Mouse (Mus musculus): Measurements from ENCODE around the gene Gjc1.

Gene Gjc1

DNA sequence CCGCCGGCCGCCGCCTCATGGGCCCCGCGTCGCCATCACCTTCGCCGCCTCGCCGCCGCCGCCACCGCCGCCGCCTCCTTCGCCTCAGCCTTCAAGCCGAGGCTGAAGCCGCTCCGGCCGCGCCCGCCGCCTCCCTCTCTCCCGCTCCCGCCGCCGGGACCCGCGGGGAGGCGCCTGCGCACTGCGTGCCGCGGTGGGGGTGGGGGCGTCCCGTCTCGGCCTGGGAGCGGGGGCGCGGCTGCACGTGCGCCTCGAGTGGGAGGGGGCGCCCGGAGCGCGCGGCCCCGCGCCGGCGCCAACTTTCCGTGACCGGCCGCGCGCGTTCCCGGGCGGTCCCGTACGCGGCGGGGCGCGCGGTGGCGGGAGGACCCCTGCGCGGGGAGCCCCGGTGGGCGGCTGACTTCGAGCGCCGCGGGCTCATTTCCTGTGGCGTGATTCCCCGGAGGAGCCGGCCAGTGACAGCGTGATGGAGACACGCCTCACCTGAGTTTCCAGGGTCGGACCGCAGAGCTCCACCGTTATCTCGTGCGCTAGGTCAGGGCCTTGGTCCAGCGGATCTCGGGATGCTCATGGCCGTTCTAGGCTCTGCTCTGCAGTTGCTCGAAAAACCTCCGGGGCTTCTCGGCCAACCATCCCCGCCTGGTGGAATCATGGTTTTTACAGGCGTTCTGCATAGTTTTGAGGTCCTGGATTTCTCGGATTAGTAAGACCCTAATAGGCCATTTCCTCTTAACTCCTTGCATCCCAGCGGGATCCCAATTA lies at the start of gene Gjc1:
Gene Gjc1 (minus strand): TSS at position 680 of the 762 bp plus-strand sequence.
- DNase-seq (ENCODE audit: low spot score), result peak; percentile 65

DNA sequence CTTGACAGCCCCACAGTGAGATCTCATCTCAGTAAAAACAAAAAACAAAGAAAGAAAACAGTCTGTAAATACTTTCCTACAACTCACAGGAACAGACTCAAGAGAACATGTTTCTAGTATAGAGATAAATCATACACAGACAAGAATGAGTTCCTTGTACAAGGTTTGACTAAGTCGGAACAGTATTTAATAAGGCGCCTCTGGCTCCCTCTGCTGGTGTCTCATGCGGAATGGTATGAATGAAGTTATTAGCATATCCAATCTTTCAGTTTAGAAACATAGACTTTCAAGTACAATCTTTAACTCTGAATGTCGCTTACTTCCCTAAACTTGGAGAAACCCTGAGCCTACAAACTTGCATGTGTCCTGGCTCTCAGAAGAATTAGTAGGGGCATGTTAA lies 44.8 kb upstream of the Gjc1 start:
- peak; percentile 13 for DNase-seq (ENCODE audit: low spot score)

DNA sequence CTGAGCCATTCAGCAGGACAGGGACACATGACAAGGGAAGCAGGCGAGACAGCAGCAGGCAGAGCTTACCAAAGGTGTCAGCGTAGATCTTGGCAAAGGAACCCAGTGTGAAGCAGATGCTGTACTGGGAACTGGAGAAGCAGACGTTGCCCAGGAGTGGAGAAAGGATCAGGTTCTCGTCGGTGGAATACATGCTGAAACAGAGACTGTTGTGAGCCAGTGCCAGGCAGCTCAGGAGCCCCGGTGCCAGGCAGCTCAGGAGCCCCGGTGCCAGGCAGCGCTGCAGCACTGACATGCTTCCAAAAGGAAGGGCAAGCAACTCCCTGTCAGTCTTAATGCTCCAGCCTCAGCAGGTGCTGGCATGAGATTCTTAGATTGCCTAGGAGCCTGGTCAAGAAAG lies 40.4 kb upstream of the Gjc1 start:
- no peak for DNase-seq (ENCODE audit: low spot score)

DNA sequence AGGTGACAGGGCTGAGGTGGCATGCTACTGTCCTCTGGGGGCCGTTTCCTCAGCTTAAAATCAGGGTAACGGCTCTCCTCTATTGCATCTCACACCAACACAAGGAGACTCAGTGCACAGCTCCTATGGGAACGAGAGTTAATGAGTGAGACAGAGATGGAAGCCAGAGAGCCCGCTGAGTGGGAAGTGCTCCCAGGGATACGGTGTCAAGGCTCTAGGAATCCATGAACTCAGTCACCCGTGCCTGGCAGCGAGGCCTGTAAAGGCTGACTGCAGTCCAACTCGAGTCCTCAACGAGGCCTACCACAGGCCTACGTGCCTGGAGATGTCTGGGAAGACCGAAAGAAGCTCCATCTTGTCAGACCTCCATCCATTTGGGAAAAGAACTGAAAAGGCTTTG lies 39.5 kb upstream of the Gjc1 start:
- no peak for DNase-seq (ENCODE audit: low spot score)

DNA sequence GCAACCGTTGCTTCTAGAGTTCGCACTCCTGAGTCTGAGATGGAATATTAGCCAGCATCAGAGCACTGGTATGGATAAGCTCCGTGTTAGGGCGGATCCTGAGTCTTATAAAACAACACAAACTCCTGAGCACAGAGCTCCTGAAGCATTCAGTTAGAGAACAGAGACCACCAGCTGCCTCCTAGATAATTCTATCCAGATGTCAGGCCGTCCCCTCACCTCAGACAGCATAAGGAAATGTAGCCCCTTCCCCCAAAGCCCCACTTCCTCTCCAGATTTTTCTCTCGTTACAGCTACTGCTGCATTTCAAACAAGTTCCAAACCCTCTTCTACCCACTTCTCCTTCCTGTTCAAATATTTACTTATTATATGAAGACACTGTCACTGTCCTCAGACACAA lies 36.4 kb upstream of the Gjc1 start:
- no peak for DNase-seq (ENCODE audit: low spot score)

DNA sequence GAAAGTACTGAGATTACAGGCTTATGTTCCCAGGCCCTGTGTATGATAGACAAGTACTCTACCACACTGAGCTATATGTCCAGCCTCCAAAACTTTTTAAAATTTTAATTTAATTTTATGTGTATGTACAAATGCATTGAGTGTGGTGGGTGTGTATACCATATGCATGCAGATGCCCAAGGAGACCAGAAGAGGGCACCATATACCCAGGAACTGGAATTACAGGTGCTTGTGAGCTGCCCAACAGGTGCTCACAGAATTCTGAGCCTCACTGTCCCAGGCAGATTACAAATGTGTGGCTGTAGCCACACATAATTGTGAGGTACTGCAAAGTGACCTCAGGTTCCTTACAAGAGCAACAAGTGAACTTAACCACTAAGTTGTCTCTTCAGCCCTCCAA lies 34.3 kb upstream of the Gjc1 start:
- no peak for DNase-seq (ENCODE audit: low spot score)

DNA sequence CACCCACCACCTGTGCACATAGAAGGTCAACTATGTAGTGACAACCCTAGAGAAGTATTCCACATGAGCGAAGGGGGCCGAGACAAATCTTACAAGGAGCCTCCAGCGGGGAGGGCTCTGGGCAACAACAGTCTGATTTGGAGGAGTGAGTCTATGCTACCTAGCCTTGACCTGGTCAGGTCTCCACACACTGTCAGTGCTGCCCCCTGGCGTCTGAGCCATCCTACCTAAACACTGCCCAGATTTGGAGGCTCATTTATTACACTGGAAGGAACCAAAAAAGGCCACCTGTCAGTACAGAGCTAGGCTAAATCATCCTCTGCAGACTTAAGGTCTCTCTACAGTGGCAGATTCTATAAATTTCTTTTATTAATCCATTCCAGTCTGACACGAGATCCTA lies 32.4 kb upstream of the Gjc1 start:
- DNase-seq (ENCODE audit: low spot score), result peak; percentile 12

DNA sequence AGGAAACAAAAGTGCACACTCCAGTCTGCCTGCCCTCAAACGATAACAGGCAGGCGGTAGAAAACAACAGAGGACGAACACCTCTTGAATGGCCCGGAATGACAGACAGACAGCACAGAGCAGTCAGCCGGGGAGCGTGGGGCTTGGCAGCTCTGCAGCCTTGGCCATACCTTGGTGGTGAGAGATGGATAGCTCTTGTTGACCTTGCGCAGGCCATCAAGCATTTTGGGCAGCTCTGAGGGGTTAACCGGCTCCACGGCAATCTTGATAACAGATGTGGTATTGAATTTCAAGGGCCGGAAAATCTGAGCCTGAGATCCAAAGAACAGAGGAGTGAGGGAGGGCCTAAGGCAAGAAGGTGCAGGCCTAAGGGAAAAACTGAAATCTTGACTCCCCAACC lies 26.4 kb upstream of the Gjc1 start:
- no peak for DNase-seq (ENCODE audit: low spot score)

DNA sequence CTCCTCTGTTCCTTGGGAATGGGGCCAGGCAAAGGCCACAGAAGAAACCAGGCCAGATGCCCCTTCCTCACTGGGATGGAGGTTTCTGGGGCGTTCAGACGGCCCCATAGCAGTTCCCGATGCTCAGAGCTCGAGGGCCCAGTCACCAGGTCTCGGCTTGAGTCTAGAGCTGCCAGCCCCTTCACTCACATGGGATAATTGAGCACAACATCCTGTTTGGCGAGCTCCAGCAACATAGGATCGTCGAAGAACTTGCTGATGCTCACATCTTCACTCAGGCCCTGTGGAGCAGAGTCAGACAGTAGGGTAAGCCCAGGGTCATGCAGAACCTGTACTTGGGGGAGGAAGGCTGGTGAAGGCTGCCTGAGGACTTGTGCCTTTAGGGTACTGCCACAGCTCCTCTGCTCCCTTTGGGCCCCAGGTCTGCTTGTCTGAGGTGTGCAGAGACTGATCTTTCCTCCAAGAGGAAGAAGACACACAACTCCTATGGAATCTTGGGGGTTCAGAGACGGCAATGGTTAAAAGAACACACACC lies 19.2 kb upstream of the Gjc1 start:
- no peak for DNase-seq (ENCODE audit: low spot score)

DNA sequence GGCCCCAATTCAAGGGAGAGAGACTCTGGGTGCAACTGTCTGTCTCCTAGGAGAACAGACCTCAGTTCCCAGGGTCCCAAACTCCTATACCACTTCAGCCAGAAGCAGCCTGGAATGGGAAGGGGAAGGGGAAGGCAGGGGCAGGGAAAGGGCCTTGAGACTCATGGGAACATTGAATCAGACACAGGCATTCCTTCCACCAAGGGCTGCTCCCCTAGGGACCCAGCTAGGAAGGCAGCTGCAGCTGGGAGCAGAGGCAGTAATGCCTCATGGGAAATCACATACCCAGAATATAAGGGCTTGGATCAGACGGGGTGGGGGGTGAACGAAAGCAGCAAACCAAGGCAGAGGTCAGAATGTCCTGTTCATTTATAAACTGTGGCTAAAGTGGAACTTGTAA lies 18.6 kb upstream of the Gjc1 start:
- no peak for DNase-seq (ENCODE audit: low spot score)

DNA sequence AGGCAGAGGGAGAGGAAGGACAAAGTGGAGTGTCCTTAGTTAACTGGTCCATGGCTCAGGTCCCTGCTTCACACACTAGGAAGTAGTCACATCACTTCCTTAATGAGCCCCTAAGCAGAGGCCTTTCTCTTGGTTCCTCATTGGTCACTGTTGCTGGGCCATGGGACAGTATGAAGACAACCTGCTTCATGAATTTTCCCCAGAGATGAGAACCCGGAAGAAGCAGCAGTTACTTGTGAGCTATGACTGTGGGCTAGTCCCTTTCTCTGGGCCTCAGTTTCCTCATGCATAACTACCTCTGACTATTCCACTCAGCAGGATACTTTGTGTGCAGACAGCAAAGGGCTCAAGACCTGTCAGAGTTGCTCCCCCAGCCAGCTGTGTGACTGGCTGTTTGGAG lies 17.9 kb upstream of the Gjc1 start:
- DNase-seq (ENCODE audit: low spot score), result no peak

DNA sequence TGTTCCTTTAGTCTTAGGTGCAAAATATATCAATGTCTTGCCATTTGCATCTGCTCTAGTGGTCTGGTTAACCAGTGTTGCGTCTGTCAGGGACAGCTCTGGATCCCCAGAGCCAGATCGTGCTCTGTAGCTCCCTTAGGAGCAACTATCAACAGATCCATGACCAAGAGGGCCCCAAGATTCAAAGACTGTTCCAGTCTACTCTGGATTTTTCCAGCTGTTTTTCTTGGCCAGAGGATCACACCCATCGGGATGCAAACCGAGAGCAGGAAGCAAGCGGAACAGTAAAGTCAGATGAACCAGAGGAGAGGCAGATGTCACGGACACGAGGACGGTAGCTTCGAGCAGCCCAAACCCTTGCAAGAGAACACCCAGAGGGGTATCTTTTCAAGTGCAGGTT lies 16.6 kb upstream of the Gjc1 start:
- DNase-seq (ENCODE audit: low spot score), result no peak

DNA sequence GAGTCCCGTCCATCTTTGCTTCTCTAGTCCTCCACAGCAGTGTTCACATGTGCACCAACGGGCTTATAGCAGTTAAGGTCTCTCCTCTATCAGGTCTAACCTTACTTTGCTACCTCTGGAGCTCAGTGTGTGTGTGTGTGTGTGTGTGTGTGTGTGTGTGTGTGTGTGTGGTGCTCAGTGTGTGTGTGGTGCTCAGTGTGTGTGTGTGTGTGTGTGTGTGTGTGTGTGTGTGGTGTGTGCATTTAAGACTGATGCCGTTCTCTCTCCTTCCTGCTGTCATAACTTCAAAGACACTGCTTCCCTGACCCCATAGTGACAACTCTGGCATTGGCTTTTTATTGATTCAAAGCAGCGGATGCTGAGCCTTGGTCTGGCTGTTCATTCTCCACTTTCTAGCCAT lies 16.0 kb upstream of the Gjc1 start, which contains the start of gene Higd1b:
Gene Higd1b (plus strand): TSS at position 301 of the 400 bp plus-strand sequence.
- no peak for DNase-seq (ENCODE audit: low spot score)

DNA sequence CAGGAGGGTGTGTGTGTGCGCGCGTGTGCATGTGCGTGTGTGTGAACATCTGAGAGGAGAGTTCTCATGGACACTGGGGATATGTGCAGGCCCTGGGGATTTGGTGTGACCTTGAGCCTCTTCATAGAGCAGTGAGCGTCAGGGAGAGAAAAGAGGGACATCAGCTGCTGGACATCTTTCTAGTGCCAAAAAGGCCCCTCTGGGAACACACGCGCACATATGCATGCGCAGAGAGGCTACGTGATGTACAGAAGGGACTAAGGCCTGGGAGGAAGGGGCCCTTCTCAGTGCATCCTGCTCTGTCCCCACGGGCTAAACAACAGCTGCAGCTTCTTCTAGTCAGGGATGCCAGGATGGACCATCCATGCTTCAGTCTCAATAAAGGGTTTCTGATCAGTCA lies 14.7 kb upstream of the Gjc1 start:
- DNase-seq (ENCODE audit: low spot score), result no peak

DNA sequence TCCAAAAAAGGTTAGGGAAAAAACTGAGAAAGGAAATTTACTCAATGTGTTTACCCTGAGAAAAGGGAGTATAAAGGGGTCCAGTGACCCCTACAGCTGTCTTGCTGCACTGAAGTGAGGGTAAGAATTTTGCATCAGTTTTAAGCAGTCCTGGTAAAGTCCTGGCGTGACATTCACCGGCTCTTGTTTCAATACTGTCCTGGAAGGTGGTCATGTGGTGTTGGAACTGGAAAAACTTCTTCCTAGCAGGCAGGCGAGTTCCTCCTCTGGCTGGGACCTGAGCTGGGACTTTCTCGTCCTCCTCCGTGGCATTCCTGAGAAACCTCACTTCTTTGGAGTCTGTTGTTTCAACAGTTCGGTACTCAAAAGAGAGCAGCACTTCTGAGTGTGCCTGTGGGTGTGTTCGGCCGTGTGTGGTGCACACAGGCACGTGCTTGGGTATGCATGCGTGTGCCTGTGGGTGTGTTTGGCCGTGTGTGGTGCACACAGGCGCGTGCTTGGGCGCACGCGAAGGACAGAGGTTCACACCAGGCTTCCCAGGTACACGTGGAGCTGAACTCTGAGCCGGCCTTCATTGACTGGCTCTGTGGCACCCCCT lies 13.3 kb upstream of the Gjc1 start:
- DNase-seq (ENCODE audit: low spot score), result no peak

DNA sequence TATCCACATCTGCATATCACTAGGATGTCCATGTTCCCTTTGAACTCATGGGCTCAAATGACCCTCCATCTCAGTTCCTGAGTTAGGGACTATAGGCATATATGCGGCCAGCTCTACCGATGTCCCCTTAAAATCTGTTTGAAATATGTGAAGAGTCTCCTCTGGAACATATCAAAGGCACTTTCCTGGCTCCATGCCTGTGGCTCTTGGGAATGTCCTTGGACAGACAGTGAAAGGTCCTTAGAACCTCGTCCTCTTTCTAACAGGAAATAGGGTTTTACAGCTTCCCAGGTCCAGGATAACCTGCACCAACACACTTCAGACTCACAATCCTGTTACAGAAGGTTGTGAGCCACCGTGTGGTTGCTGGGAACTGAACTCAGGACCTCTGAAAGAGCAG lies 10.8 kb upstream of the Gjc1 start:
- no peak for DNase-seq (ENCODE audit: low spot score)

DNA sequence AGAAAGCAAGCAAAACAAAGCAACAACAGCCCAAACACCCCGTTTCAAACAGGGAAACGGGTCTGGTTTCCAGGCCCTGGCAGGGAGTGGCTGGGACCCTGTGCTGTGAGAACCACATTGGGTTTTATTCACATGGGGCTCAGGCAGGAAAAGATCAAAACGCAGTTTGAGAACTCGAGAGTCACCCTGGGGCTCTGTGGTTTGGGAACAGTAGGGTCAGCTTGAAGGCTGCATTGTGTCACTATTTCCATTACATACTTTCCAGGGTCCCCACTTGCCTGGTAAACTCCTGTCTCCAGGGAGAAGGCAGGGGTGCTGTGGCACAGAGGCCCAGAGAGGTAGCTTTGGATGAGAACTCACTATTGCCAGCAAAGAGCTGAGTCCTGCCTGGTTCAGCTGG lies 7.6 kb upstream of the Gjc1 start:
- DNase-seq (ENCODE audit: low spot score), result no peak

DNA sequence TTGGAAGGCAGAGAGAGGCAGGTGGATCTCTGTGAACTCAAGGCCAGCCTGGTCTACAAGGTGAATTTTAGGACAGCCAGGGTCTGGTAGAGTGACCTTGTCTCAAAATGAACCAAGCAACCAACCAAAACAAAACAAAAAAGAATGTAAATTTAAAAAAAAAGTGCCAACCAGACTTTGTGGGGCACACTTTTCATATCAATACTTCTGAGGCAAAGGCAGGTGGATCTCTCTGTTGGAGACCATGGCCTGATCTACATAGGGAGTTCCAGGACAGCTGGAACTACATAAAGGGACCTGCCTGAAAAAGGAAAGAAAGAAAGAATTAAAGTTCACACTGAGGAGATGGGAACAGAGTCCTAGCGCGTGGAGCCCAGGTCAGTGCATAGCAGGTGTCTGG lies 7.0 kb upstream of the Gjc1 start:
- no peak for DNase-seq (ENCODE audit: low spot score)

DNA sequence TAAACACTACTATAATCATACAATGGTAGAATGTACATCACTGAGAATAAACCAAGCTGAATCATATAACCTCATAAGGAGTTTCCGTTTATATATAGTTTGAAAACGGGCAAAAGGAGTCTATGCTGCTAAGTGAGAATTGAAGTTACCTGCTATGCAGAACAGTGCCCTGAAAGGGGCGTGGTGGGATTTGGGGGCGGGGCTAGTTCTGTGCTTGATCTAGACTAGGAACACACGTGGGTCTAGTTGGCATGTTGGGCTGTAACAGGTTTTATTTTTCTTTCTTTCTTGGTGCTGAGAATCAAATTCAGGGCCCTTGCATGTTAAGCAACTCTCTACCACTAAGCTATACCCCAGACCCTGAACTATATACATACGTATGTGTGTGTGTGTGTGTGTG lies 1.7 kb upstream of the Gjc1 start:
- no peak for DNase-seq (ENCODE audit: low spot score)

DNA sequence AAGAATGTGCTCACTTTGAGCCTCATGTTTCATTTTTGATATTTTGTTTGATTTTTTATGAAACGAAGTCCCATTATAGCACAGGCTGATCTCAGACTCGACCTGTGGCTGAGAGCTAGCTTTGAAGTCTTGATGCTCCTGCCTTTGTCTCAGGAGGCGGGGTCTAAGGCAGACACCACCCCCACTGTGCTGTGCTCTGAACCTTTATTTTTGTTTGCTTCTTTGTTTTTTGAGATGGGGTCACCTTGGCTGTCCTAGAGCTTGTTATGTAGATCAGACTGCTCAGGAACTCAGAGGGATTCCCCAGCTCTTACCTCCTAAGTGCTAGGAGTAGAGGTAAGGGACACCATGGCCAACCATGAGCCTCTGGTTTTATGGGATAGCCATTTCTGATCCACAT lies 932 bp upstream of the Gjc1 start:
- no peak for DNase-seq (ENCODE audit: low spot score)

DNA sequence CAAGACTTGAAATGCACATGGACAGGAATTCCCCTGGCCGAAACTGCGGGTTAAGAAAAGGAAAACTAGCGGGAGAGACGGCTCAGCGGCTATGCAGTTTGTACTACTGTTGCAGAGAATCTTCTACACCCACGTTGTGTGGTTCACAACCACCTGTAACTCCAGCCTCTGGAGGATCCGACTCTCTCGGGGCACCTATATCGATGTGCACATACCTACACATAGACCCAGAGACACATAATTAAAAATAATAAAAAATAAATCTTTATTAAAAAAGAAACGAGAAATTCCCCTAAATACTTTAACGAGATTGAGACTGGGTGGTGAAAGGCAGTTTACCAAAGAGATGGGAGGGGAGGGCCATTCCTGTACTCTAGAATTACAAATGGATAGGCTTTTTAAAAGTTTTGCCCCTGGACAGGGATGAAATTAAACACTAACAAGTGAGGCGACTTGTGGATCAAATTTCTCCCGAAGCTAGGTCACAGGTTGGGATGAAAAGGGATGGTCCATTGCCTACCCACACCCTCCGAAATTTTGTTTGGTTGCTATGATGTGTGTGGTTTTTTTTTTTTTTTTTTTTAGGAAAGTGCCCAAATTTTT lies 384 bp upstream of the Gjc1 start:
- DNase-seq (ENCODE audit: low spot score), result no peak

DNA sequence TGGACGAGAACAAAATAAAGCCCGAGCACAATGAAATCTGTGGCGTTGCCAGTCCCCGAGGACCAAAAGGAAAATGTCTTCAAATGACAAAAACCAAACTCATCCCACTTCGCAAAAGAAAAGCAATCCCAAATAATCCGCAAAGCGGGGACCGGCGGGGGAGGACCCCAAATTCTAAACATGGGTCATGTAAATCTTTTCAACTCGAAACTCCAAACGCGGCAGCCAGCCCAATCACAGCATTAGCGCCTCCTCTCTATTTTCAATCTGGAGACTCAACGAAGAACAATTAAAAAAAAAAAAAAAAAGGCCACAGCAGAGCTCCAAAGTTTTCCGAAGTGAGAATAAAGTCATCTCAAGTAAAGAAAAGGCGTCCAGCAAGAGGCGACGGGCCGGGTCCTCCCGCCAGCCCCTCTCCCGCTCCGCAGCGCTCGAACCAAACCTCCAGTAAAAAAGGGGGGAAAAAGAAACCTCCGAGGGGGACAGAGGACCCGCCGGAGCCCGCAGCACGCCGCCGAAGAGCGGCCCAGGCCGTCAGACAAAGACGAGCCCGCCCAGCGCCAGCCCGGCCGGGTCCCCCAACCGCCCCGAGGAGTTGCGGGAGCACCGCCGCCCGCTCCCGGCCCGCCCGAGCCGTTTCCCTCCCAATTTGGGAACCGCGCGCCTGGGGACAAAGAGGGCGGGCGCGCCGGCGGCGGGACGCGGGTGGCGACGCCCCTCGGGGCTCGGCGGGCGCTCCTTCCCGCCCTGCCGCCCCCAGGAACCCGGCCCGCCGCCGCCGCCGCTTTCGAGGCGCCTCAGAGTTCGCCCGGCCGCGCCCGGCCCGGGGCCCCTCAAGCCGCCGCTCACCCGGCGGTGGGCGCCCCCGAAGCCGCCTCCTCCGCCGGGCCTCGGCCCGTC lies 1.1 kb downstream of the Gjc1 start:
- peak; percentile 14 for DNase-seq (ENCODE audit: low spot score)

All from yolk sac, embryonic 10.5 days (tissue).